Mouse (Mus musculus) CD4-positive, CD25-positive, alpha-beta regulatory T cell, adult 4 months (primary cell): Measurements from ENCODE around the gene Zfp511. TPM values are rescaled to one million over a fixed set of nuclear protein-coding genes. Genes with fewer than 3 reads are reported as not detected.
A peak's percentile ranks its signal among the peaks of the same experiment; 100 is the strongest.

Experiments used
- ATAC-seq: one replicate; pipeline ENCODE4 v1.8.0; 2017
- polyA plus RNA-seq, 2 experiments: library from polyadenylated mRNA; unstranded; fragments of 100-300 nt; shearing (Covaris generic); gene quantifications; one replicate each; pipeline ENCODE4 v1.2.1; 2017

Zfp511 gene
- polyA plus RNA-seq, result 10 to 100 TPM; 28.8 to 33.0 TPM

DNA sequence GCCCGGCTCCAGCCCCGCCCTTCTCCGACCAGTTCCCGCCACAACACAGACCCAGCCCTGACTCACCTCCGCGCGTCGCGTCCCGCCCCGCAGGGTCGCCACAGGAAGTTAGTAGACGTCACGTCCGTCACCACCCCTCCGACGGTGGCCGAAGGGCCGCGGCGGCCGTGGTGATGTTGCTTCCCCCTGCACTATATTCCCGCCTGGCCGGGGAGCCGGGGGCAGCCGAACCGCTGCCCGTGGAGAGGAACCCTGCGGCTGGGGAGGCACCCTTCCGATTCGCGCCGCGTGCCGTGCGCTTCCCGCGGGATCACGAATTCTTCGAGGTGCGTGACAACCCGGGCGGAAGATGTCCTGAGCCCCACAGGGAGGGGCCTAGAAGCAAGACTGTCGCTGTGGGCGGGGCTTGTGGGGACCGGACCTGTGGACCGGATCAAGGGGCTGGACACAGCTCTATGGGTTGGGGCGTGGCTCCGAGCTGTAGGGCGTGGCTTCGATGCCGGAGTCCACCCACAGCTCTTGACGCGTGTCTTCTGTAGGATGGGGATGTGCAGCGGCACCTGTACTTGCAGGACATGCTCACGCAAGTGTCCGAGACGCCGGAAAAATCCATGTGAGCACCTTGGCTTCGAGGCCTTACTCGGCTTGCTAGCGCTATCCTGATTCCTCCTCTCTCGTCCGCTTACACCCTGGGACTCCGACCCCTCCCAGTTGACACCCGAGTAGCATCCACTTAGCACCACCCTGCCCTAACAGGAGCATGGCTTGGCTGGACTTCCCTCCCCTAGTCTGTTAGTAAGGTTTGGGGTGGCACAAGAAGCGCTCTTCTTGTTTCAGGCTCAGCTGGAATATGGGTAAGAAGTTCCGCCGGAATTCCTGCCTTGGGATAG lies at the start of gene Zfp511, which contains the start of gene Tubgcp2:
Gene Zfp511 (plus strand): TSS at position 111 of the 890 bp plus-strand sequence.
Gene Tubgcp2 (minus strand): TSS at position 389 of the 890 bp plus-strand sequence.
- ATAC-seq, result peak; percentile 89

DNA sequence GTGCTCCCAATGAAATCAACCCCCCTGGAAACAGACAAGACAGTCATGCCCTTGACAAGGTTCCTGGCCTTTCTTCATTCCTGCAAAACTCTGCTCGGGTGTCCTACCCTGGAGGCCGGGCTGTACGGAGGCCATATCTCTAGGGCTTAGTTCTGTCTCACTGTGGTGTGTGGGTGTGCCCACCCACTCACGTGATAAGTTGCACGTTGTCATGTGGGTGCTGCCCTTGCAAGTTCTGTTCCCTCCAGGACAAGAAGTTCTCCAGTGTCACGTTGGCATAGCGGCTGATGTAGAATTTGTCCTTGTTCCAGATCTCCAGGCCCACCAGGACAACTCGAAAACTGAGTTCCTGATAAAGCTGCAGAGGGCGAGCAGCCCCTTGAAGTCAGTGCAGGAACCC lies 47.9 kb upstream of the Zfp511 start:
- no peak for ATAC-seq

- no peak for ATAC-seq
These were observed 45.3 kb upstream of the Zfp511 start for GRCm38 (mm10) chr7:139990864-139991394.

DNA sequence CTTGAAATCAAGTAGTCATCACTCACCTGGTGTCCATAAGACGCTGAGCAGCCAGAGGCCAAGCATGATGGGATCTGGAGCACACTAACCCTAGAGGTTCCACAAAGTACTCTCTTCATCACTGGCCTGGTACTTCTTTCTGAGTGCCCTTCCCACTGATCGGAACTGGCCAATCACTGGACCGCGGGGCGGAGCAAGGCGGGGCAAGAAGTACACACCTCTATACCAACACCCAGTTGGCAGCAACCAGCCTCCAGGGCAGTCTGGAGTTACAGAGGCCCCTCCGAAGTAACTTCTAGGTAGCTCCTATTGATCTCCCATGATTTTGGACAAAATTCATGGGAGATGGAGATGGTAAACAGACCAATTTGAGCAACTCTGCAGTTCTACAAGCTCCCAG lies 43.8 kb upstream of the Zfp511 start, which contains the start of gene Adam8:
Gene Adam8 (minus strand): TSS at position 157 of the 400 bp plus-strand sequence.
- peak; percentile 75 for ATAC-seq

- no peak for ATAC-seq
These were observed 42.7 kb upstream of the Zfp511 start for GRCm38 (mm10) chr7:139993532-139993931.

DNA sequence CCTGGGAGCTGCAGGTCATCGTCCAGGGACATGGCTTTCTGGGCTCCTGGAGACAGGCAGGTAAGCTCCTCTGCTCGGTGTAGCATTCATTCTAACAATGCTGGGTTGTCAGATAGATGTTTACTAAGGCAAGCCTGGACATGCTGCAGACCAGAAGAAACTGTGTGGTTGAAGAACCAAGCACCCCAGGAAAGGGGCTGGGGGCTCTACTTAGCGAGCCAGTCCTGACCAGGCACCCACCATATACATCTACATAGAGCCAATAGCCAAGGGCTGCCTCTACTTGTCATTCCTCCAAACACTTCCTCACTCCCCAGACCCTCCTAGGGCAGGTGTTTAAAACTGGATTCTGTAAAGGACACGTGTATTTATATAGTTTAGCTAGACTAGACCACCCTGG lies 42.0 kb upstream of the Zfp511 start:
- no peak for ATAC-seq

- ATAC-seq, result peak; percentile 78
These were observed 41.5 kb upstream of the Zfp511 start for GRCm38 (mm10) chr7:139994676-139995075.

GRCm38 (mm10) chr7:139998691-139999350 lies 37.4 kb upstream of the Zfp511 start:
- ATAC-seq, result no peak

DNA sequence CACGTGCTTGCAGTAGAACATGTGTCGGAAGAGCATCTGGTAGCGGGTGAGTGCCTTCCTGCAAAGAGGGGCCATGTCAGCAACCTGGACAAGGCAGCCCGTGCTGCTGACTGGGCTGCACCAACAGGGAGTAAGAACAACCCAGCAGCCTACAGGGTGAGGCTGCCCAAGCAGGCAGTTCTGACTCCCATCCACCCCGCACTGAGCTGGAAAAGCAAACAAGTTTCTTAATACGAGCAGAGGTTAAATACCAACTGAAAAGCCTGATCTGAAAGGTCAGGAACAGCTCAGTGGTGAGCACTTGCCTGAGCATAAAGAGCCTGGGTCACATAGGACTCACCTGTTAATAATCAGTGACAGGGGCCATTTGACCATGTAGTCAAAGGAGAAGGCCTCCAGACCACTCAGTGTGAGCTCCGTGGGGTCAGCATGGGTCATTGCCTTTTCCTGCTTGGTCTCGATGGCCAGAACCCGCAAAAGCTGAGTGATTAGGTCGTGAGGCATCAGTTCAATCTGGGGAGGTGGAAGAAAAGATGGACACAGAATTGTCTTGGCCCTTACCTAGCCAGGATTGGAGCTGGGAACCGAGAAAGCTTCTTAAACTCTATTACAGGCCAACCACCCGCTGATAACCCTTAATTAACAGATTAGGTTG lies 35.0 kb upstream of the Zfp511 start:
- ATAC-seq, result no peak

GRCm38 (mm10) chr7:140004666-140005065 lies 31.5 kb upstream of the Zfp511 start:
- ATAC-seq, result no peak

- no peak for ATAC-seq
These were observed 29.2 kb upstream of the Zfp511 start for GRCm38 (mm10) chr7:140006861-140007611.

- no peak for ATAC-seq
These were observed 28.4 kb upstream of the Zfp511 start for GRCm38 (mm10) chr7:140007781-140008180.

- ATAC-seq, result no peak
These were observed 24.9 kb upstream of the Zfp511 start for GRCm38 (mm10) chr7:140011336-140011735.

GRCm38 (mm10) chr7:140031771-140032170 lies 4.4 kb upstream of the Zfp511 start:
- no peak for ATAC-seq

DNA sequence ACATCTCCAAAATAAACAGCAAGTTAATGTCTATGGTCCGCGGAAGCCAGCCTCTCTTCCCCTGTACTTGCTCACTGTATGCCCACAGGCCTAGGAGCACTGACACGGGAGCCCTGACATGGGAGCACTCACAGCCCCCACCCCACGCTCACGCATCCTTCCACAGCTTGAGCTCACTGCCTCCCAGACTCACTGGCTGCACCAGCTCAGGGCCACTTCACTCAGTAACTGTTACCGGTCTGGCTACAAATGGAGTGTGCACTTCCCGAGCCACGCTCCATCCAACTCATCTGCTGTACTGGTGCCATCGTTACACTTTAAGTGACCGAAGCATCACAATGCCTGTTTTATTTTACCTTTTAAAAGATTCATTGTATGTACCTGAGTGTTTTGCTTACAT lies 3.8 kb upstream of the Zfp511 start:
- no peak for ATAC-seq

- no peak for ATAC-seq
These were observed 2.8 kb upstream of the Zfp511 start for GRCm38 (mm10) chr7:140033386-140033785.

DNA sequence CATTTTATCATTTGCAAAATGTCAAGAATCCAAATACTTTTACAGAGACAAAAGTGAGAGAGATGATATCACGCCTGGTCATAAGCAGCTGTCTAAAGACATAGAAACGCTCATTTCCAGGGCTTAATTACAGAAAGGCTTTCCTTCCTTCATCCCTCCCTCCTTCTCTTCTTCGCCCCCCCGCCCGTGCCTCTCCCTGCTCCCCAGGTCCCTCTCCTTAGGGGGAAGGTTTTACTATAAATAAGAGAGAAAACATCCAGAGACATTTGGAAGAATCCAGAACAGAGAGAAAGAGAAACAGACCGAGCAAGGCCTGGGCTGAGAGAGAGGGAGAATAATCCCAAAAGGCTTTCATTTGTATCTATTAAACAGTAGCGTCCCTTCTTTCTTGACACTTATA lies 735 bp upstream of the Zfp511 start:
- ATAC-seq, result no peak

DNA sequence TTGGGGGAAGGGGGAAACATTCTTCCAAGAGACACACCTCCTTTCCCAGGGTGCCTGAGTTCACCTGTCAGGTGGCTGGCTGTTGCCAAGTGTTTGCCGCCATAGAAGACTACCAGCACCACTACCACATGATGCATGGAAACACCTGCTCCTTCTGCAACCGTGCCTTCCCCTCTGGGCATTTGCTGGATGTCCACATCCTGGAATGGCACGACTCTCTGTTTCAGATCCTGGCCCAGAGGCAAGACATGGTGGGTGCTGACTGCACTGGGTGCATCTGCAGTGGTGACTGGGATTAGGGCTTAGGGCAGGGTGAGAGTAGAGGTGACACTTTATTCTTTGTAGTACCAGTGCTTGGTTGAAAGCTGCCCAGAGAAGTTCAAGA lies 972 bp downstream of the Zfp511 start:
- ATAC-seq, result no peak

- no peak for ATAC-seq
These were observed 6.5 kb downstream of the Zfp511 start for GRCm38 (mm10) chr7:140042728-140043127.

GRCm38 (mm10) chr7:140045546-140045945 lies 9.4 kb downstream of the Zfp511 start:
- ATAC-seq, result no peak

DNA sequence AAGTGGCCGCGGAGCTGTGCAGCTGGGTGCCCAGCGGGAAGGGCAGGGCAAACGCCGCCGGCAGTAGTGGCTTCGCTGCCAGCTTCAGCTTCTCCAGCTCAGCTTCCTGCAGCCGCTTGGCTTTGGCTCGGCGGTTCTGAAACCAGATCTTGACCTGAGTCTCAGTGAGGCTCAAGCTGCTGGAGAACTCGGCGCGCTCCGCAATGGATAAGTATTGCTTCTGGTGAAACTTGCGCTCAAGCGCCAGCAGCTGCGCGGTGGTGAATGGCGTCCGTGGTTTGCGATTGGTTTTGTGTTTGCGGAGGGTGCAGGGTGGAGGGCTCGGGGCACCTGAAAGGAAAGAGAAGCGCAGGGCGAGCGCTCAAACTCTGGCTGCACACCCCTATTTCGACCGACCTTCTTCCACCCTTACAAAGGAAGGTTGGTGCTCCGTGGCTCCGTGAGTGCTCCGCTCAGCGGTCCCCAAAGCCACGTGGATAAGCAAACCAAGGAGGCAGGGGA lies 11.7 kb downstream of the Zfp511 start:
- ATAC-seq, result no peak
